Mouse (Mus musculus): Measurements from ENCODE around the gene Gm45618. TPM values are rescaled to one million over a fixed set of nuclear protein-coding genes. Genes with fewer than 3 reads are reported as not detected.
"Not testable (repeated sequence)": the region's sequence is repeated elsewhere in the genome, so short reads cannot be mapped to it uniquely, and the experiment has no call there.

Gm45618 gene
- polyA plus RNA-seq, 1 experiment from 2014 or later, result not detected

GRCm38 (mm10) chr7:142145413-142145940 is 24.9 kb upstream of the Gm45618 start:
- Histone ChIP-seq H3K4me2 (ENCODE audit: low read depth, severe bottlenecking) (no peak overlapping the region), H3K4me3 (ENCODE audit: low read depth, low read length) (no peak overlapping the region), H3K27me3 (ENCODE audit: control insufficient read depth, insufficient read depth, low read length) (no peaks in the 10 kb centered on the region), H3K27ac (replicated peaks; ENCODE audit: low read depth, low read length) (no peak overlapping the region), H3K9me3 (ENCODE audit: control insufficient read depth, low read length) (no peaks in the 10 kb centered on the region), H3K9ac (ENCODE audit: low read length) (no peak overlapping the region), H3K36me3 (ENCODE audit: control insufficient read depth, insufficient read depth, low read length) (no peaks in the 10 kb centered on the region), H3K4me1 (ENCODE audit: control insufficient read depth, insufficient read depth, low read length) (no peaks in the 10 kb centered on the region)
- DNase-seq (ENCODE audit: low spot score), result no peak
- ATAC-seq (ENCODE audit: insufficient number of reproducible peaks, low FRiP score, low TSS enrichment, low read depth), result no peak
- 72% methylated on average over 4 of the region's 4 CpGs for WGBS

GRCm38 (mm10) chr7:142144507-142144906 is 24.0 kb upstream of the Gm45618 start, which contains the start of gene Gm45337:
Gene Gm45337, minus strand, starts transcription at chr7:142144607.
- no peak for DNase-seq (ENCODE audit: low spot score)
- Histone ChIP-seq H3K9ac (ENCODE audit: low read length) (no peak within 1 kb of the TSS), H3K4me2 (ENCODE audit: low read depth, severe bottlenecking) (no peak within 1 kb of the TSS), H3K36me3 (ENCODE audit: control insufficient read depth, insufficient read depth, low read length) (no peaks in the 10 kb centered on the region), H3K27ac (replicated peaks; ENCODE audit: low read depth, low read length) (no peak within 1 kb of the TSS), H3K4me1 (ENCODE audit: control insufficient read depth, insufficient read depth, low read length) (no peaks in the 10 kb centered on the region), H3K4me3 (ENCODE audit: low read depth, low read length) (no peak within 1 kb of the TSS), H3K9me3 (ENCODE audit: control insufficient read depth, low read length) (no peaks in the 10 kb centered on the region), H3K27me3 (ENCODE audit: control insufficient read depth, insufficient read depth, low read length) (no peaks in the 10 kb centered on the region)
- 81% methylated on average over 1 of the region's 1 CpGs for WGBS
- no peak for ATAC-seq (ENCODE audit: insufficient number of reproducible peaks, low FRiP score, low TSS enrichment, low read depth)

- WGBS, result 65% methylated on average over 1 of the region's 1 CpGs
- H3K9me3 ChIP-seq (ENCODE audit: control insufficient read depth, low read length); DNase-seq (ENCODE audit: low spot score); H3K27me3 ChIP-seq (ENCODE audit: control insufficient read depth, insufficient read depth, low read length); H3K9ac ChIP-seq (ENCODE audit: low read length); H3K4me1 ChIP-seq (ENCODE audit: control insufficient read depth, insufficient read depth, low read length); H3K36me3 ChIP-seq (ENCODE audit: control insufficient read depth, insufficient read depth, low read length); H3K27ac ChIP-seq (replicated peaks; ENCODE audit: low read depth, low read length); H3K4me3 ChIP-seq (ENCODE audit: low read depth, low read length); H3K4me2 ChIP-seq (ENCODE audit: low read depth, severe bottlenecking); ATAC-seq (ENCODE audit: insufficient number of reproducible peaks, low FRiP score, low TSS enrichment, low read depth): not testable (repeated sequence)
Measured at GRCm38 (mm10) chr7:142143506-142144010, 23.0 kb upstream of the Gm45618 start.

GRCm38 (mm10) chr7:142140696-142141095 is 20.2 kb upstream of the Gm45618 start:
- H3K27ac ChIP-seq (replicated peaks; ENCODE audit: low read depth, low read length), result no peak overlapping the region
- DNase-seq (ENCODE audit: low spot score) (no peak), ATAC-seq (ENCODE audit: insufficient number of reproducible peaks, low FRiP score, low TSS enrichment, low read depth) (no peak)
- H3K27me3 ChIP-seq (ENCODE audit: control insufficient read depth, insufficient read depth, low read length), result no peaks in the 10 kb centered on the region
- no peak overlapping the region for H3K9ac ChIP-seq (ENCODE audit: low read length)
- 16% methylated on average over 1 of the region's 1 CpGs for WGBS
- H3K36me3 ChIP-seq (ENCODE audit: control insufficient read depth, insufficient read depth, low read length), result no peaks in the 10 kb centered on the region
- no peaks in the 10 kb centered on the region for H3K4me1 ChIP-seq (ENCODE audit: control insufficient read depth, insufficient read depth, low read length)
- no peaks in the 10 kb centered on the region for H3K9me3 ChIP-seq (ENCODE audit: control insufficient read depth, low read length)
- no peak overlapping the region for H3K4me2 ChIP-seq (ENCODE audit: low read depth, severe bottlenecking)
- H3K4me3 ChIP-seq (ENCODE audit: low read depth, low read length), result no peak overlapping the region

- 51% methylated on average over 2 of the region's 2 CpGs for WGBS
- not testable (repeated sequence) for H3K27ac ChIP-seq (replicated peaks; ENCODE audit: low read depth, low read length); H3K36me3 ChIP-seq (ENCODE audit: control insufficient read depth, insufficient read depth, low read length); H3K27me3 ChIP-seq (ENCODE audit: control insufficient read depth, insufficient read depth, low read length); H3K4me1 ChIP-seq (ENCODE audit: control insufficient read depth, insufficient read depth, low read length); H3K9me3 ChIP-seq (ENCODE audit: control insufficient read depth, low read length); DNase-seq (ENCODE audit: low spot score); H3K4me2 ChIP-seq (ENCODE audit: low read depth, severe bottlenecking); ATAC-seq (ENCODE audit: insufficient number of reproducible peaks, low FRiP score, low TSS enrichment, low read depth); H3K9ac ChIP-seq (ENCODE audit: low read length); H3K4me3 ChIP-seq (ENCODE audit: low read depth, low read length)
Measured at GRCm38 (mm10) chr7:142135934-142136333, 15.4 kb upstream of the Gm45618 start, which contains the start of gene Gm39115. Gene Gm39115, minus strand, starts transcription at chr7:142136034.

- Histone ChIP-seq H3K27ac (replicated peaks; ENCODE audit: low read depth, low read length) (no peak overlapping the region), H3K36me3 (ENCODE audit: control insufficient read depth, insufficient read depth, low read length) (no peaks in the 10 kb centered on the region), H3K9ac (ENCODE audit: low read length) (no peak overlapping the region), H3K9me3 (ENCODE audit: control insufficient read depth, low read length) (no peaks in the 10 kb centered on the region), H3K4me1 (ENCODE audit: control insufficient read depth, insufficient read depth, low read length) (no peaks in the 10 kb centered on the region), H3K27me3 (ENCODE audit: control insufficient read depth, insufficient read depth, low read length) (no peaks in the 10 kb centered on the region), H3K4me3 (ENCODE audit: low read depth, low read length) (no peak overlapping the region), H3K4me2 (ENCODE audit: low read depth, severe bottlenecking) (no peak overlapping the region)
- WGBS, result 59% methylated on average over 4 of the region's 4 CpGs
- no peak for ATAC-seq (ENCODE audit: insufficient number of reproducible peaks, low FRiP score, low TSS enrichment, low read depth)
- no peak for DNase-seq (ENCODE audit: low spot score)
Measured at GRCm38 (mm10) chr7:142134206-142134995, 13.9 kb upstream of the Gm45618 start.

- no peaks in the 10 kb centered on the region for H3K36me3 ChIP-seq (ENCODE audit: control insufficient read depth, insufficient read depth, low read length)
- H3K4me2 ChIP-seq (ENCODE audit: low read depth, severe bottlenecking), result no peak overlapping the region
- ATAC-seq (ENCODE audit: insufficient number of reproducible peaks, low FRiP score, low TSS enrichment, low read depth) (no peak), DNase-seq (ENCODE audit: low spot score) (no peak)
- 65% methylated on average over 4 of the region's 4 CpGs for WGBS
- H3K4me3 ChIP-seq (ENCODE audit: low read depth, low read length), result no peak overlapping the region
- H3K9ac ChIP-seq (ENCODE audit: low read length), result no peak overlapping the region
- H3K27me3 ChIP-seq (ENCODE audit: control insufficient read depth, insufficient read depth, low read length), result no peaks in the 10 kb centered on the region
- H3K4me1 ChIP-seq (ENCODE audit: control insufficient read depth, insufficient read depth, low read length), result no peaks in the 10 kb centered on the region
- H3K27ac ChIP-seq (replicated peaks; ENCODE audit: low read depth, low read length), result no peak overlapping the region
- H3K9me3 ChIP-seq (ENCODE audit: control insufficient read depth, low read length), result no peaks in the 10 kb centered on the region
Measured at GRCm38 (mm10) chr7:142128843-142129242, 8.3 kb upstream of the Gm45618 start.

- Histone ChIP-seq H3K4me2 (ENCODE audit: low read depth, severe bottlenecking) (no peak overlapping the region), H3K9ac (ENCODE audit: low read length) (no peak overlapping the region), H3K4me3 (ENCODE audit: low read depth, low read length) (no peak overlapping the region), H3K9me3 (ENCODE audit: control insufficient read depth, low read length) (no peaks in the 10 kb centered on the region), H3K27ac (replicated peaks; ENCODE audit: low read depth, low read length) (no peak overlapping the region), H3K4me1 (ENCODE audit: control insufficient read depth, insufficient read depth, low read length) (no peaks in the 10 kb centered on the region), H3K36me3 (ENCODE audit: control insufficient read depth, insufficient read depth, low read length) (no peaks in the 10 kb centered on the region), H3K27me3 (ENCODE audit: control insufficient read depth, insufficient read depth, low read length) (no peaks in the 10 kb centered on the region)
- ATAC-seq (ENCODE audit: insufficient number of reproducible peaks, low FRiP score, low TSS enrichment, low read depth), result no peak
- no peak for DNase-seq (ENCODE audit: low spot score)
- WGBS, result 20% methylated on average over 5 of the region's 5 CpGs
Measured at GRCm38 (mm10) chr7:142119632-142120031, 897 bp downstream of the Gm45618 start.

Data from limb, embryonic 11.5 days (tissue).